Mouse (Mus musculus): ENCODE data around the gene Tmc6. TPM values are rescaled to one million over a fixed set of nuclear protein-coding genes. Genes with fewer than 3 reads are reported as not detected.
"Not testable (repeated sequence)": the region's sequence is repeated elsewhere in the genome, so short reads cannot be mapped to it uniquely, and the experiment has no call there.

The Tmc6 gene
- polyA plus RNA-seq, 1 experiment from 2014 or later: 19.8 TPM

GRCm38 (mm10) chr11:117788481-117788880 lies 6.5 kb upstream of the Tmc6 start:
- WGBS: 78% methylated on average over 7 of the region's 7 CpGs
- not testable (repeated sequence) for DNase-seq (ENCODE audit: low spot score); H3K9me3 ChIP-seq; H3K4me3 ChIP-seq; H3K27ac ChIP-seq (replicated peaks); H3K36me3 ChIP-seq (replicated peaks)
- Histone ChIP-seq H3K27me3 (replicated peaks; ENCODE audit: low read depth, poor library complexity, severe bottlenecking) (peaks cover 62% of the 10 kb centered on the region), H3K4me1 (peaks cover 29% of the 10 kb centered on the region)

- WGBS: 7% methylated on average over 10 of the region's 10 CpGs
- DNase-seq (ENCODE audit: low spot score): peak; percentile 73
- H3K9me3 ChIP-seq: no peaks in the 10 kb centered on the region
- H3K4me3 ChIP-seq: no peak overlapping the region
- H3K27ac ChIP-seq (replicated peaks): 0 out of 2 replicates have a peak overlapping the region, but pooled peaks have one; percentile 25
- no peaks in the 10 kb centered on the region for H3K36me3 ChIP-seq (replicated peaks)
- peaks cover 64% of the 10 kb centered on the region for H3K27me3 ChIP-seq (replicated peaks; ENCODE audit: low read depth, poor library complexity, severe bottlenecking)
- H3K4me1 ChIP-seq: peaks cover 38% of the 10 kb centered on the region
Measured at GRCm38 (mm10) chr11:117786294-117786693, 4.3 kb upstream of the Tmc6 start.

DNA sequence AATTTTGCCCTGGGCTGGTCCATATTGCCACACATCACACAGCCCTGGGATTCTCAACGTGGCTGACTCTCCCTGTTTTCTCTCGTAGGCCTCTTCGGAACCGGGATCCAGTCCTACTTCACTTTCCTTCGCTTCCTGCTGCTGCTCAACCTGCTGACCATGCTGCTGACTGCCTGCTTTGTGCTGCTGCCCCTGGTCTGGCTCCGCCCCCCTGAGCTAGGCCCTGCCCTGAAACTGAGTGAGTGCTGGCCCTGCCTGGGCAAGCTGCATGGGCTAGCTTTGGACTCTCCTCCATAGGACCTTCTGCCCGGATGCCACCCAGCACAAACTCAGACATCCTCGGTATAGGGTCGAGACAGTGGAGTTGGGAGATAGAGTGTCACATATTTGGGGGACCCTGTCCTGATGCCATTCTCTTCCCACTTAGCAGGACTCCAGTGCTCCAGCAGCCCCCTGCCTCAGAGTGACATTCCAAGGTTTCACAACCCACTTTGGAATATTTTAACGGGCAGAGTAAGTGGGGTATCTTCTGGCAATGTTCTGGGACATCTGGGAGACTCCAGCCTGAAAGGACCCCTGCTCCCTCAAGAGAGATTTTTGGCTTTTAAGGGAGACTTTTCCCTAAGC lies 1.8 kb upstream of the Tmc6 start:
- Histone ChIP-seq H3K4me1 (peaks cover 50% of the 10 kb centered on the region), H3K36me3 (replicated peaks) (no peaks in the 10 kb centered on the region), H3K27me3 (replicated peaks; ENCODE audit: low read depth, poor library complexity, severe bottlenecking) (peaks cover 62% of the 10 kb centered on the region), H3K27ac (replicated peaks) (peak overlapping the region; percentile 71), H3K4me3 (peak overlapping the region; percentile 56), H3K9me3 (no peaks in the 10 kb centered on the region)
- DNase-seq (ENCODE audit: low spot score): peak; percentile 49
- WGBS: 28% methylated on average over 10 of the region's 10 CpGs

DNA sequence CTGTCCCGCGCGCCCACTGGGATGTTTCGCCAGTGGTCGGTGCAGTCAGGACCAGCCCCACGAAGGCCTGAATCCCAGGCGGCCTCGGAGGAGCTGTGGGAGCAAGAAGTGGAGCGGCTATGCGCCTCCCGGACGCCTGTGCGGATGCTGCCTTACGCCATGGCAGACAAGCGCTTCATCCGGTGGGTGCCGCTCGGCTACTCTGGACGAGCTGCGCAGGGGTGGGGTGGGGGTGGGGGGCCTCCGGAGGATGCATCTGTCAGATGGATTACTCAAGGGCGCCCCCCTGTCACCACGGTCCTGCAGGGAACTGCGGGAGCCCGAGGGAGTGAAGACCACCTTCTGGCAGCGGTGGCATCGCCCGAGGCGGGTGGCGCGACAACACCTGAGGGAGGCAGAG lies 1.1 kb upstream of the Tmc6 start:
- no peaks in the 10 kb centered on the region for H3K36me3 ChIP-seq (replicated peaks)
- H3K4me1 ChIP-seq: peaks cover 57% of the 10 kb centered on the region
- peak overlapping the region; percentile 56 for H3K4me3 ChIP-seq
- H3K27me3 ChIP-seq (replicated peaks; ENCODE audit: low read depth, poor library complexity, severe bottlenecking): peaks cover 62% of the 10 kb centered on the region
- peak; percentile 82 for DNase-seq (ENCODE audit: low spot score)
- no peaks in the 10 kb centered on the region for H3K9me3 ChIP-seq
- WGBS: 3% methylated on average over 31 of the region's 31 CpGs
- peak overlapping the region; percentile 71 for H3K27ac ChIP-seq (replicated peaks)

GRCm38 (mm10) chr11:117782705-117783034 lies 672 bp upstream of the Tmc6 start:
- H3K27me3 ChIP-seq (replicated peaks; ENCODE audit: low read depth, poor library complexity, severe bottlenecking): peaks cover 62% of the 10 kb centered on the region

GRCm38 (mm10) chr11:117781199-117781821 lies 688 bp downstream of the Tmc6 start:
- peak overlapping the region; percentile 71 for H3K27ac ChIP-seq (replicated peaks)
- peaks cover 12% of the 10 kb centered on the region; the same call in 1 of the 2 replicates for H3K36me3 ChIP-seq (replicated peaks)
- no peak for DNase-seq (ENCODE audit: low spot score)
- WGBS: 15% methylated on average over 18 of the region's 18 CpGs
- peaks cover 62% of the 10 kb centered on the region for H3K27me3 ChIP-seq (replicated peaks; ENCODE audit: low read depth, poor library complexity, severe bottlenecking)
- H3K4me3 ChIP-seq: peak overlapping the region; percentile 61
- peaks cover 64% of the 10 kb centered on the region for H3K4me1 ChIP-seq
- H3K9me3 ChIP-seq: no peaks in the 10 kb centered on the region

More at GRCm38 (mm10) chr11:117782705-117783034, 672 bp upstream of the Tmc6 start:
- peaks cover under 1% of the 10 kb centered on the region; the same call in 1 of the 2 replicates for H3K36me3 ChIP-seq (replicated peaks)
- no peaks in the 10 kb centered on the region for H3K9me3 ChIP-seq
- 46% methylated on average over 9 of the region's 9 CpGs for WGBS
- H3K27ac ChIP-seq (replicated peaks): peak overlapping the region; percentile 71
- peaks cover 60% of the 10 kb centered on the region for H3K4me1 ChIP-seq
- no peak for DNase-seq (ENCODE audit: low spot score)
- peak overlapping the region; percentile 56 for H3K4me3 ChIP-seq

DNA sequence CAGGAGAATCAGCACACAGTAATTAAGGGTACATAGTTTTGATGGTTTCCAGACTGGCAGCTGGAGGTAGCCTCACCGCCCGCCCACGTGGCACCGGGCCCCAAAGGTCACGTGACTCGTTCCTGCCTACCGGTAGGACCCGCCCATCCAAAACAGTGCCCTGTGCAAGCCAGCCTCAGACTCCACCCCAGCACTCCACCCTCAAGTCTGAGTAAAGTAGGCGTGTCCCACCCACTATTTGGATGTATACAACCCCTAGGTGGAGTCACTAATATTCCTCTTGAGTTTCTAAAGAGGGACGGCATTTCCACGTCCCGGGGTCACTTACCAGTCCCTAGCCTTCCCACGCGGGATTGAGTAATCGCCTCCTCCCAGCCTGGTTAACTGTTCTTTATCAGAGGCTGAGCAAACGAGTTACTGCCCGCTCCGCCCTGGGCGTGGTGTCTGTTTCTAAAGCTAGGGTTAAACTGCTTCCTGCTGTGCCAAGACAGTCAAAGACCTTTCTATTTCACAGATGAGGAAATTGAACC lies 1.4 kb downstream of the Tmc6 start:
- H3K4me3 ChIP-seq: peak overlapping the region; percentile 61
- H3K27me3 ChIP-seq (replicated peaks; ENCODE audit: low read depth, poor library complexity, severe bottlenecking): peaks cover 60% of the 10 kb centered on the region
- H3K4me1 ChIP-seq: peaks cover 64% of the 10 kb centered on the region
- 2% methylated on average over 19 of the region's 19 CpGs for WGBS
- peak; percentile 88 for DNase-seq (ENCODE audit: low spot score)
- H3K9me3 ChIP-seq: no peaks in the 10 kb centered on the region
- H3K27ac ChIP-seq (replicated peaks): peak overlapping the region; percentile 87
- peaks cover 18% of the 10 kb centered on the region for H3K36me3 ChIP-seq (replicated peaks)

DNA sequence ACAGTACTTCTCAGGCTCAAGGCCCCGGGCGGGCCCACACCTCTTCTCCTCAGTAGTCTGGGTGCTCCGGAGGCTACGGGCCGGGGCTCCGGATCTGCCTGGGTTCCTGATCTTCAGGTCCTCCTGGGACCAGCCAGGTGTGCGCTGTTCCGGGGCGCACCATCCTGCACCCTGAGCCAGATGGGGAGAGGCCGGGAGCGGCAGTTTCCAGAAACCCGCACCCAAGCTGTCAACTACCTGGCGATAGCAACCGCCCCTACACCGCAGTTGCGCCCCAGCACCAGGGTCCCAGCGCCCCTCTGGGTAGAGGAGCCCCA lies 1.8 kb downstream of the Tmc6 start:
- H3K4me1 ChIP-seq: peaks cover 64% of the 10 kb centered on the region
- DNase-seq (ENCODE audit: low spot score): no peak
- H3K27me3 ChIP-seq (replicated peaks; ENCODE audit: low read depth, poor library complexity, severe bottlenecking): peaks cover 55% of the 10 kb centered on the region
- 2% methylated on average over 17 of the region's 17 CpGs for WGBS
- peaks cover 23% of the 10 kb centered on the region for H3K36me3 ChIP-seq (replicated peaks)
- peak overlapping the region; percentile 87 for H3K27ac ChIP-seq (replicated peaks)
- no peaks in the 10 kb centered on the region for H3K9me3 ChIP-seq
- H3K4me3 ChIP-seq: peak overlapping the region; percentile 61

GRCm38 (mm10) chr11:117779434-117780198 lies 2.4 kb downstream of the Tmc6 start:
- Histone ChIP-seq H3K9me3 (no peaks in the 10 kb centered on the region), H3K4me3 (peak overlapping the region; percentile 61), H3K36me3 (replicated peaks) (peaks cover 28% of the 10 kb centered on the region), H3K27me3 (replicated peaks; ENCODE audit: low read depth, poor library complexity, severe bottlenecking) (peaks cover 49% of the 10 kb centered on the region), H3K27ac (replicated peaks) (peak overlapping the region; percentile 87), H3K4me1 (peaks cover 64% of the 10 kb centered on the region)
- WGBS: 2% methylated on average over 38 of the region's 38 CpGs
- DNase-seq (ENCODE audit: low spot score): peak; percentile 77

- peak overlapping the region; percentile 61 for H3K4me3 ChIP-seq
- DNase-seq (ENCODE audit: low spot score): peak; percentile 32
- peaks cover 43% of the 10 kb centered on the region for H3K27me3 ChIP-seq (replicated peaks; ENCODE audit: low read depth, poor library complexity, severe bottlenecking)
- peaks cover 64% of the 10 kb centered on the region for H3K4me1 ChIP-seq
- peak overlapping the region; percentile 87 for H3K27ac ChIP-seq (replicated peaks)
- H3K36me3 ChIP-seq (replicated peaks): peaks cover 35% of the 10 kb centered on the region
- 57% methylated on average over 12 of the region's 12 CpGs for WGBS
- H3K9me3 ChIP-seq: no peaks in the 10 kb centered on the region
Measured at GRCm38 (mm10) chr11:117778851-117779433, 3.1 kb downstream of the Tmc6 start.

DNA sequence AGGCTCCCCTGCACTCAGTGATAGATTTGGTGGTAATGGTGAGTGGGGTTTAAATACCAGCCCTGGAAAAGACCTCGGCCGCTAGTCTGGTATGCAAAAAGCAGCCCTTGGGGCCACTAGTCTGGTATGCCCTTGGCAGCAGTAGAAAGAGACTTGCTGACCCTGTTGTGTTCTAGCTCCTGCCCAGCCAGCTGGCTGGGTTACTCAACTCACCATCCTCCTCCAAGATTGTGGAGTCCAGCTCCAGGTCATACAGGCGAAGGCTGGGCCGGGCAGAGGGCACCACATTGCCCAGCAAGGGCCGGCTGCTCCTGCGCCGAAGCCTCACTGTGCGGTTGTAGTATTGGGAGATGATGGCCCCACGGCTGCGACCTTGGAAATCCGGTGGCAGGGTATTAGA lies 4.0 kb downstream of the Tmc6 start:
- 0 out of 2 replicates have a peak overlapping the region, but pooled peaks have one; percentile 15 for H3K27ac ChIP-seq (replicated peaks)
- WGBS: 95% methylated on average over 11 of the region's 11 CpGs
- H3K4me1 ChIP-seq: peaks cover 62% of the 10 kb centered on the region
- peaks cover 44% of the 10 kb centered on the region for H3K36me3 ChIP-seq (replicated peaks)
- DNase-seq (ENCODE audit: low spot score): no peak
- H3K27me3 ChIP-seq (replicated peaks; ENCODE audit: low read depth, poor library complexity, severe bottlenecking): peaks cover 33% of the 10 kb centered on the region
- no peaks in the 10 kb centered on the region for H3K9me3 ChIP-seq
- H3K4me3 ChIP-seq: no peak overlapping the region

DNA sequence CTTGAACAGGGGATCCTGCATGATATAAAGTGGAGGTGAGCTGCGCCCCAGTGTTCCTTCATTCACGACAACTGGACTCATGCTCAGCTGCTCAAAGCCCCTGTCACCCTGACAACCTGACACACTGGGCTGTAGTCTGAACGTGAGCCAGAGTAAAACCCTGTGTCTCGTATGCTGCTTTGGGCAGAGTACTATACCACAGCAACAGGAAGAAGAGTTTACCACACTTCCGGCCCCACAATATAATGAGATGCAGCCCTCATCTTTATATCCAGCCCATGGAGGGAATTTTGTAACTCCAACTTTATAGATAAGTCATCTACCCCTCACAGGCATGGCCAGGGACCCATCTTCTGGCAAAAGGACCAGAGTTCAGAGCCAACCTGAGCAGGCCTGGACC lies 4.9 kb downstream of the Tmc6 start:
- Histone ChIP-seq H3K4me1 (peaks cover 53% of the 10 kb centered on the region), H3K27me3 (replicated peaks; ENCODE audit: low read depth, poor library complexity, severe bottlenecking) (peaks cover 24% of the 10 kb centered on the region), H3K4me3 (no peak overlapping the region), H3K9me3 (no peaks in the 10 kb centered on the region), H3K27ac (replicated peaks) (peak overlapping the region; percentile 21; the same call in 1 of the 2 replicates), H3K36me3 (replicated peaks) (peaks cover 51% of the 10 kb centered on the region)
- 93% methylated on average over 5 of the region's 5 CpGs for WGBS
- no peak for DNase-seq (ENCODE audit: low spot score)
